In genomic region chr2:35265296-35265695, GRCm38 (mm10) we compare ENCODE assay signal across 8 mouse cellular contexts. TPM values are rescaled to one million over a fixed set of nuclear protein-coding genes. Genes with fewer than 3 reads are reported as not detected.
DNase-seq lines count a peak whose midpoint lies in the region; ATAC-seq and TF ChIP-seq lines count a peak whose summit lies in the region.

No protein-coding gene starts in this region.

- no peak for TF ChIP-seq POLR2A in spleen, adult 2 months (IDR thresholded peaks at IDR 0.05; ENCODE audit: low read depth, low read length)

- no peaks in the 10 kb centered on the region for H3K27me3 ChIP-seq in spleen, adult 2 months (ENCODE audit: control insufficient read depth, insufficient read depth, low read length)
- peaks cover 3% of the 10 kb centered on the region; the same call in 1 of the 2 replicates for H3K27me3 ChIP-seq in heart, embryonic 10.5 days (ENCODE audit: insufficient read depth, poor library complexity, severe bottlenecking)
- H3K27me3 ChIP-seq in kidney, postnatal 0 days (ENCODE audit: insufficient read depth, low read length) = no peaks in the 10 kb centered on the region
- H3K27me3 ChIP-seq in stomach, embryonic 14.5 days (ENCODE audit: control insufficient read depth, insufficient read depth, low read length) = no peaks in the 10 kb centered on the region

- no peaks in the 10 kb centered on the region for H3K9me3 ChIP-seq in heart, embryonic 10.5 days
- H3K9me3 ChIP-seq in kidney, postnatal 0 days (replicated peaks; ENCODE audit: low read length) = no peaks in the 10 kb centered on the region
- no peaks in the 10 kb centered on the region for H3K9me3 ChIP-seq in stomach, embryonic 14.5 days (ENCODE audit: control insufficient read depth, low read depth, low read length)

- no peak overlapping the region for H3K9ac ChIP-seq in kidney, postnatal 0 days (ENCODE audit: low read depth, low read length)
- no peak overlapping the region for H3K9ac ChIP-seq in stomach, embryonic 14.5 days (replicated peaks; ENCODE audit: low read depth, low read length)

- H3K4me1 ChIP-seq in spleen, adult 2 months (ENCODE audit: control insufficient read depth, insufficient read depth, insufficient read length) = no peaks in the 10 kb centered on the region; the same call in 1 of the 2 replicates
- H3K4me1 ChIP-seq in heart, embryonic 10.5 days = peaks cover 58% of the 10 kb centered on the region
- H3K4me1 ChIP-seq in kidney, postnatal 0 days (replicated peaks; ENCODE audit: insufficient read depth, low read length) = peaks cover 8% of the 10 kb centered on the region; the same call in 1 of the 2 replicates
- H3K4me1 ChIP-seq in stomach, embryonic 14.5 days (ENCODE audit: control insufficient read depth, insufficient read depth, low read length) = peaks cover 42% of the 10 kb centered on the region

- peak; percentile 29; the same call in 1 of the 2 replicates for ATAC-seq in kidney, postnatal 0 days (replicated peaks; ENCODE audit: low FRiP score, low read depth)
- peak; percentile 59; the same call in 1 of the 2 replicates for ATAC-seq in stomach, embryonic 14.5 days (ENCODE audit: insufficient number of reproducible peaks, insufficient read depth, low FRiP score, low read depth)

- H3K4me2 ChIP-seq in kidney, postnatal 0 days (ENCODE audit: low read length) = no peak overlapping the region
- H3K4me2 ChIP-seq in stomach, embryonic 14.5 days (replicated peaks; ENCODE audit: low read depth, low read length) = no peak overlapping the region

- no peak overlapping the region for H3K27ac ChIP-seq in spleen, adult 2 months (ENCODE audit: insufficient read depth, low read length)
- H3K27ac ChIP-seq in heart, embryonic 10.5 days = peak overlapping the region; percentile 31
- no peak overlapping the region for H3K27ac ChIP-seq in kidney, postnatal 0 days
- H3K27ac ChIP-seq in stomach, embryonic 14.5 days (ENCODE audit: low read length) = no peak overlapping the region; the same call in 1 of the 2 replicates

- TF ChIP-seq CTCF in spleen, adult 2 months (IDR thresholded peaks at IDR 0.05; ENCODE audit: extremely low read depth, insufficient read depth, insufficient read length, insufficient replicate concordance) = peak; percentile 40; the same call in 1 of the 2 replicates
- peak; percentile 80 for TF ChIP-seq CTCF in kidney, postnatal 0 days (IDR thresholded peaks at IDR 0.05; ENCODE audit: low read depth)

- H3K4me3 ChIP-seq in spleen, adult 2 months (ENCODE audit: extremely low read depth, insufficient read depth, insufficient read length) = no peak overlapping the region
- no peak overlapping the region for H3K4me3 ChIP-seq in heart, embryonic 10.5 days
- H3K4me3 ChIP-seq in kidney, postnatal 0 days (replicated peaks; ENCODE audit: low read depth, low read length) = no peak overlapping the region
- H3K4me3 ChIP-seq in stomach, embryonic 14.5 days (ENCODE audit: low read depth, low read length) = no peak overlapping the region

- WGBS in spleen, adult 2 months = 21% methylated on average over 8 of the region's 8 CpGs
- 48% methylated on average over 8 of the region's 8 CpGs for WGBS in heart, embryonic 10.5 days
- WGBS in kidney, postnatal 0 days = 44% methylated on average over 8 of the region's 8 CpGs
- WGBS in stomach, embryonic 14.5 days = 45% methylated on average over 8 of the region's 8 CpGs

- peak; percentile 34 for DNase-seq in spleen, adult 2 months (ENCODE audit: low read depth in 1 of 2, low spot score in 2 of 2)
- no peak for DNase-seq in spleen, adult 12 weeks (ENCODE audit: low spot score)
- peak; percentile 78 for DNase-seq in embryo, embryonic 10.5 days (ENCODE audit: low spot score)
- no peak for DNase-seq in heart, embryonic 10.5 days (ENCODE audit: low spot score)
- peak; percentile 88 for DNase-seq in kidney, postnatal 0 days (ENCODE audit: low spot score)
- DNase-seq in lung, postnatal 4 days = peak; percentile 63 to 66
- no peak for DNase-seq in cerebellum, adult 8-10 months

- no peaks in the 10 kb centered on the region for H3K36me3 ChIP-seq in spleen, adult 2 months (ENCODE audit: control insufficient read depth, insufficient read depth, low read length)
- H3K36me3 ChIP-seq in heart, embryonic 10.5 days = no peaks in the 10 kb centered on the region
- H3K36me3 ChIP-seq in kidney, postnatal 0 days (ENCODE audit: insufficient read depth, low read length) = no peaks in the 10 kb centered on the region
- no peaks in the 10 kb centered on the region for H3K36me3 ChIP-seq in stomach, embryonic 14.5 days (ENCODE audit: control insufficient read depth, insufficient read depth, low read length)

RNA-seq across cellular contexts. Expression of gene Gsn, which starts 9.1 kb away (rescaled TPM):
- 183 and 203 TPM in 2 replicates for polyA plus RNA-seq in spleen, adult 2 months (2012; rRNA removed)
- 52.5 and 84.3 TPM in 2 replicates for polyA plus RNA-seq in heart, embryonic 10.5 days (2016; fragmentation: Nextera tagmentation; extraction: Ambion mirVana)
- 158 and 159 TPM in 2 replicates for polyA plus RNA-seq in kidney, postnatal 0 days (2015; fragmentation: Nextera tagmentation; extraction: Ambion mirVana)
- 204 and 219 TPM in 2 replicates for polyA plus RNA-seq in stomach, embryonic 14.5 days (2014; fragmentation: Nextera tagmentation; extraction: Ambion mirVana)

Comparison
In these comparisons a context has a peak if more than half of its experiments do, and no peak if none do; other contexts are left out.
1. DNase-seq: peak in spleen, adult 2 months (2 of 2), embryo, embryonic 10.5 days (single experiment), kidney, postnatal 0 days (single experiment) and lung, postnatal 4 days (2 of 2); none in spleen, adult 12 weeks (single experiment), heart, embryonic 10.5 days (single experiment) and cerebellum, adult 8-10 months (single experiment).